Mouse (Mus musculus): ENCODE data around the gene Plod3.
"Not testable (repeated sequence)": the region's sequence is repeated elsewhere in the genome, so short reads cannot be mapped to it uniquely, and the experiment has no call there.

DNA sequence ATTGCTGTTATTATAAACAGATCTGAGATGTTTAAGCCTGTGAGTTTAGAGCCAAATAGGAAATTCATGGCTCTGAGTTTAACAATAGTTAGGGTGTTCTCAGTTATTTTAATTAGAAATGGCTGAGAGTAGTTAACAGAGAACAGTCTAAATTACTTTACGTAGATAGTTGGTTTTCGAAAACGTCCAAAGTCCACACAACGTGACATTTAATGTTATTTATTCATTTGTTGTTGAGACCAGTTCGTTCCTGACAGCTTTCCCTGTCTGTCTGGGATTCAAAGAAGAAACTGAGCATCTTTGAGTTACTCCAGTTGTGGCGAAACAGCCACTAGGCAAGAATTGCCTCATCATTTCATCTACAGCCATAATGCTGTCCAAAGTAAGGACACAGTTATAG, 46.8 kb upstream of the Plod3 start:
- not testable (repeated sequence) for TF ChIP-seq CTCF, EP300 (IDR thresholded peaks at IDR 0.05; ENCODE audit: low read depth)
